Mouse (Mus musculus) myocyte (in vitro differentiated cells): ENCODE data around the gene Nipbl.

Source experiments
- CEBPB ChIP-seq: IDR thresholded peaks from 2 replicates; pipeline ENCODE4 v1.6.1; 2011; ENCODE audit warnings: mild to moderate bottlenecking, moderate library complexity; ENCODE audit not compliant: poor library complexity, insufficient read depth, severe bottlenecking
- E2F4 ChIP-seq: IDR thresholded peaks from one replicate; pipeline ENCODE4 v1.6.1; 2011; ENCODE audit warnings: mild to moderate bottlenecking, control low read depth, moderate library complexity; ENCODE audit not compliant: insufficient read depth
- MAX ChIP-seq: IDR thresholded peaks from one replicate; pipeline ENCODE4 v1.6.1; 2011; ENCODE audit warnings: low read depth, mild to moderate bottlenecking, control low read depth
- POLR2A ChIP-seq: IDR thresholded peaks from one replicate; pipeline ENCODE4 v1.6.1; 2011; ENCODE audit warnings: low read depth, mild to moderate bottlenecking, control low read depth, moderate library complexity; ENCODE audit not compliant: insufficient read length
- POLR2AphosphoS2 ChIP-seq: IDR thresholded peaks from one replicate; pipeline ENCODE4 v1.6.1; 2011; ENCODE audit warnings: low read depth, control low read depth; ENCODE audit not compliant: insufficient read length
- REST ChIP-seq: IDR thresholded peaks from one replicate; pipeline ENCODE4 v1.6.1; 2011; ENCODE audit warnings: mild to moderate bottlenecking, control low read depth, moderate library complexity; ENCODE audit not compliant: insufficient read depth, insufficient read length
- SRF ChIP-seq: IDR thresholded peaks from one replicate; pipeline ENCODE4 v1.6.1; 2011; ENCODE audit warnings: low read depth; ENCODE audit not compliant: control insufficient read depth, insufficient read length
- TCF12 ChIP-seq: IDR thresholded peaks from one replicate; pipeline ENCODE4 v1.6.1; 2011; ENCODE audit warnings: mild to moderate bottlenecking, control low read depth; ENCODE audit not compliant: poor library complexity, insufficient read depth, severe bottlenecking
- TCF3 ChIP-seq: IDR thresholded peaks from one replicate; pipeline ENCODE4 v1.6.1; 2011; ENCODE audit warnings: low read depth, control low read depth; ENCODE audit not compliant: insufficient read length
- USF1 ChIP-seq: IDR thresholded peaks from one replicate; pipeline ENCODE4 v1.6.1; 2011; ENCODE audit warnings: low read depth, mild to moderate bottlenecking, control low read depth, moderate library complexity

GRCm38 (mm10) chr15:8279320-8279779, 164.9 kb downstream of the Nipbl start:
- TF ChIP-seq POLR2A (no peak), MAX (no peak), REST (no peak), USF1 (peak; percentile 51), CEBPB (no peak), TCF12 (no peak), E2F4 (no peak), SRF (no peak), TCF3 (no peak), POLR2AphosphoS2 (no peak)
